Mouse (Mus musculus) hindbrain, embryonic 13.5 days (tissue): ENCODE measurements around the gene Kcnma1. TPM values are rescaled to one million over a fixed set of nuclear protein-coding genes. Genes with fewer than 3 reads are reported as not detected.

Experiments used
- ATAC-seq: fragments of 200-750 bp; cut with Nextera tagmentation; 2 replicates; pipeline ENCODE4 v1.8.0; 2017; ENCODE audit warnings: moderate TSS enrichment; ENCODE audit not compliant: low FRiP score
- H3K27ac ChIP-seq: fragments of 300-500 bp; sonication (generic); 2 replicates; pipeline ENCODE4 v1.5.1; 2015; ENCODE audit warnings: inconsistent platforms, mild to moderate bottlenecking, moderate library complexity
- H3K27me3 ChIP-seq: fragments of 300-500 bp; sonication (generic); 2 replicates; pipeline ENCODE4 v1.6.1; 2015; ENCODE audit warnings: mild to moderate bottlenecking, inconsistent platforms
- H3K36me3 ChIP-seq: fragments of 300-500 bp; sonication (generic); 2 replicates; pipeline ENCODE4 v1.6.1; 2015; ENCODE audit warnings: mild to moderate bottlenecking, inconsistent platforms
- H3K4me1 ChIP-seq: fragments of 300-500 bp; sonication (generic); replicated peaks from 2 replicates; pipeline ENCODE4 v1.6.1; 2015; ENCODE audit warnings: inconsistent platforms
- H3K4me2 ChIP-seq: fragments of 300-500 bp; sonication (generic); 2 replicates; pipeline ENCODE4 v1.6.1; 2015; ENCODE audit warnings: inconsistent platforms, mild to moderate bottlenecking, moderate library complexity
- H3K4me3 ChIP-seq: fragments of 300-500 bp; sonication (generic); 2 replicates; pipeline ENCODE4 v1.5.1; 2015; ENCODE audit warnings: mild to moderate bottlenecking, inconsistent platforms
- H3K9ac ChIP-seq: fragments of 300-500 bp; sonication (generic); 2 replicates; pipeline ENCODE4 v1.6.1; 2015; ENCODE audit warnings: mild to moderate bottlenecking, inconsistent platforms
- H3K9me3 ChIP-seq: fragments of 300-500 bp; sonication (generic); 2 replicates; pipeline ENCODE4 v1.6.1; 2016; ENCODE audit warnings: inconsistent platforms
- WGBS: fragments of 180-500 bp; shearing (Covaris S2); methylation state at CpG from one replicate; pipeline ENCODE4 v1.1.7; 2015; 5-methylcytosine and 5-hydroxymethylcytosine counted together
- polyA plus RNA-seq: library from polyadenylated mRNA; unstranded; fragments of >200 nt; fragmentation: Nextera tagmentation; extraction: Ambion mirVana; gene quantifications from 2 replicates; pipeline ENCODE4 v1.2.1, GENCODE M21; 2015

Kcnma1 gene
- polyA plus RNA-seq, 1 experiment from 2014 or later: 13.8 TPM

DNA sequence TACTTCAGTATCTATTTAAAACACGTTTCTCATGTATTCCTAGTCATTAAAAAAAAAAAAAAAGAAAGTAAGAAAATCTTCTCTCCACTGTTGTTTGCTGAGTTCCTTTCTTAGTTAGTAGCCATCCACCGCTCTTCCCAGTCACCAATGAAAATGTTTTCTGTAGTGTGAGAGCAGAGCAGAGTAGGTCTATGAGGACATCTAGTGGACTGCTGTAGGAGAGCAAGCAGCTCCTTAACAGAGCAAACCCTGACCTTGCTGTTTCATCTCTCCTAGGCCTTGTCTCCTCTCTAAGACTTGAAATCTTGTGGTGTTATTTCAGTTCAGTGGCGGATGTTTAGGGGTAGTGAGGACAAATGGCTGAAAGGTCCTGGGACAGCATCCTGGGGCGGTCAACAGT, 585.2 kb downstream of the Kcnma1 start:
- ATAC-seq: no peak
- WGBS: 30% methylated on average over 4 of the region's 4 CpGs
- H3K9me3 ChIP-seq: no peaks in the 10 kb centered on the region

DNA sequence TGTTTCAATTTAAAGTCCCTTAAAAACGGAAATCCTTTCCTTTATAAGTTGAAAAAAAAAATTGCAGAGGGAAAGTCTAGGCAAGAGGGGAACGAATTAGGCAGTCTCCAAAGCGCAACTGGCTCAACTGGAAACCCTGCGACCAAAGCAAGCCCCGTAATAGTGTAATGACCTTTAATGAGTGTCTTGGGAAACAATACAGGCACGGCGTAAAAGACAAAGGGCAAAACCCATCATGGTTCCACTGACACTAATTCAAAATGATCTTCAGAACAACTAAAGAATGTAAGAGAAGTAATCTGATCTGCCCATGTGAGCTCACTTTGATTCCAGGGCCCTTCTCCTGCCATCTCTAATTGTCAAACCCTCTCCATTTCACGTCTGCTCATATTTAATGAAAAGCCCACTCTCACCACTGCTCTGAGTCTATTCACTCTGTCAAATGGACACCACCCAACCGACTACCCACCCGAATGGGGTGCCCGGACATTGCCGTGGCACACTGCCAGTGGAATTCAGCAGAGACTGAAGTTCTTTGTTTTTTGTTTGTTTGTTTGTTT, 591.7 kb downstream of the Kcnma1 start:
- 55% methylated on average over 12 of the region's 12 CpGs for WGBS
- ATAC-seq: no peak
- Histone ChIP-seq H3K4me1 (0 out of 2 replicates have a peak, but pooled peaks cover 3% of the 10 kb centered on the region), H3K4me3 (no peak overlapping the region), H3K9ac (no peak overlapping the region), H3K27me3 (no peaks in the 10 kb centered on the region), H3K36me3 (no peaks in the 10 kb centered on the region), H3K27ac (no peak overlapping the region), H3K9me3 (no peaks in the 10 kb centered on the region), H3K4me2 (no peak overlapping the region)

More for the DNA sequence above, 585.2 kb downstream of the Kcnma1 start:
- Histone ChIP-seq H3K4me1 (0 out of 2 replicates have a peak, but pooled peaks cover 3% of the 10 kb centered on the region), H3K4me3 (no peak overlapping the region), H3K9ac (no peak overlapping the region), H3K27me3 (no peaks in the 10 kb centered on the region), H3K27ac (no peak overlapping the region), H3K4me2 (no peak overlapping the region), H3K36me3 (no peaks in the 10 kb centered on the region)

DNA sequence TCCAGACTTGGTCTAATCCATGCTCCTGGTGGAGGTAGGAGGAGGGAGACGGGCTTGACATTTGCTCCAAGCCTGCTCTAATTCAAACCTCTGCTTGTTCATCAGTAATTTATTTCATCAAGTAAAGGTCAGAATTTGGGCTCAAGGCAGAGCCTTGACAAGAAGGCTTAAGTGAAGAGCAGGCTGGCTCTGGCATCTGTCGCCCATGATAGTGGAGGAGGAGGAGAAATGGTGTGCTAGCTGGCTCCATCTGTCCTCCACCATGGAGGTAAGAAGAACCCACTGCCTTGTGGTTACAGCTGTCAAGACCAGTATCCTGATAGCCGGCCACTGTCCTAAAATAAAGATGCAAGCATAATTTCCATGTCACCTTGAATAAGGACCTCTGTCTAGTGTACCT, 595.3 kb downstream of the Kcnma1 start:
- Histone ChIP-seq H3K27me3 (no peaks in the 10 kb centered on the region), H3K9me3 (no peaks in the 10 kb centered on the region), H3K9ac (no peak overlapping the region), H3K4me2 (no peak overlapping the region), H3K4me1 (no peaks in the 10 kb centered on the region), H3K4me3 (no peak overlapping the region), H3K36me3 (no peaks in the 10 kb centered on the region), H3K27ac (no peak overlapping the region)
- no peak for ATAC-seq
- 87% methylated on average over 3 of the region's 3 CpGs for WGBS

DNA sequence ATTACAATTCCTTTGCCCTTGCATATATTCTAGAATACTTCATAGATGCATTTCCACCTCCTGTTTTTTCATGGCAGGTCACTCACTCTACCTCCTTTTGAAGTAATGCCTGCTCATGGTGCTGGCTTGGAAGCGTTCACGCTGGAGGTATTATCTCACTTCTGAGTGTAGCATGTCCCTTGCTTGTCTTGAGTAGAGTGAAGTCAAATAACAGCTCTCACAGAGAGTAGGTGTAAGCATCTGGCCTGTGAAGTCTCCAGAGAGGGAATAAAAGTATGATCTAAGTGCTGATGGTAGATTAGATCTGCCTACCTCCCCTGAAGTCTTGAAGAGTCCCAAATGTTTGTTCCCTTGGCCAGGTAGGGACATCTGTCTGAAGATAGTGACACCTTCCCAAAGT, 607.2 kb downstream of the Kcnma1 start:
- no peak overlapping the region for H3K27ac ChIP-seq
- H3K27me3 ChIP-seq: peaks cover 10% of the 10 kb centered on the region; the same call in 1 of the 2 replicates
- no peak overlapping the region for H3K4me3 ChIP-seq
- WGBS: 90% methylated on average over 2 of the region's 2 CpGs
- H3K9ac ChIP-seq: no peak overlapping the region
- no peaks in the 10 kb centered on the region for H3K4me1 ChIP-seq
- no peaks in the 10 kb centered on the region for H3K36me3 ChIP-seq
- ATAC-seq: no peak
- no peaks in the 10 kb centered on the region for H3K9me3 ChIP-seq
- no peak overlapping the region for H3K4me2 ChIP-seq

DNA sequence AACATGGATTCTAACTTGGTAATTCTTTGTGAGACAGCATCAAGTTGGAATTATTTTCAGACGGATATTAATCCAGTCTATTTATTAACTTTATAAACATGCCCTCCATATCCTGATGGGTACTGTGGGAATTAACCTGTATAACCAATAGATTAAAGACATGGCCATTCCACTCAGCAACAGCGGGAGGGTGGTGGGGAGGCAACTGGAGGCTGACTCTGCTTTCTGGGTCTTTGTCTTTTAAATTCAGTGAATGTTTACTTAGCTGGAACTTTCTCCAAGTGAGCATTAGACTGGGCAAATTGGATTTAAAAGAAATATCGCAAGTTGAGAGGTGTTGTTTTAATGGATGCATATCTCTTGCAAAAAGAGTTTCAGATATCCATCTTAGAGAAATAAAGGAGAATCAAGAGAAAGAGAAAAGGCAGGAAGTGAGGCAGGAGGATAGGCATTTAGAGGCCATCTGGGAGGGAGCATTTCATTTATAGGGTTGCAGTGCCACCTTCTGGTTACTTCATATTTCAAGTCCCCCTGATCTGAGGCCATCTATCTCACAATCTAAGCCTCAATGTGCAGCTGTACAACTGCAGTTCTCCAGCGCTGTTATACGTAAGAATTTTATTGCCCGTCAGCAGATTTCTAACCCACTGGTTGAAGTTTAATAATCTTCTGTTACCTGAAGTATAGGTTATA, 613.4 kb downstream of the Kcnma1 start:
- 17% methylated on average over 6 of the region's 6 CpGs for WGBS
- peak; percentile 74; the same call in 1 of the 2 replicates for ATAC-seq
- peaks cover 16% of the 10 kb centered on the region; the same call in 1 of the 2 replicates for H3K27me3 ChIP-seq

DNA sequence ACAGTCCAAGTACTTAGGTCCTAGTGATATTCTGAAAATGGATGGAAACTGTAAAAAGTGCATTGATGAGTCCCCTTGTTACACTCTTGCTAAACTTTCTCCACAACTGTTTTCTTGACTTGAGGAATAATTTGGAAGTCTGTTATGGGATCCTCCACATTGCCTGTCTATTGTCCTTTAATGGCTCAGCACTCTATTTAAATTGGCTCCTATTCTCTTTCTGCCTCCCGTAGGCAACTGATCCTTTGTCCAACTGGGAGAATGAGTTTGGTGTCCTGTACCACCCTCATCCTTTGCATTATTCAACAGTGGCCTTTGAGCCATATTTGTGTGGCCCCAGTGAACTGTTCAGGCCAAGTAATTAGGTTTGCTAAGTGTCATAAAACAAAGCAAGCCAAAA, 616.6 kb downstream of the Kcnma1 start:
- H3K36me3 ChIP-seq: no peaks in the 10 kb centered on the region
- no peak overlapping the region for H3K9ac ChIP-seq
- H3K4me2 ChIP-seq: no peak overlapping the region
- no peak overlapping the region for H3K27ac ChIP-seq
- H3K27me3 ChIP-seq: 0 out of 2 replicates have a peak, but pooled peaks cover 7% of the 10 kb centered on the region
- no peaks in the 10 kb centered on the region for H3K9me3 ChIP-seq
- 13% methylated on average over 1 of the region's 1 CpGs for WGBS
- no peak overlapping the region for H3K4me3 ChIP-seq
- ATAC-seq: no peak
- H3K4me1 ChIP-seq: 0 out of 2 replicates have a peak, but pooled peaks cover 8% of the 10 kb centered on the region

More for the DNA sequence above, 613.4 kb downstream of the Kcnma1 start:
- H3K36me3 ChIP-seq: no peaks in the 10 kb centered on the region
- no peak overlapping the region for H3K4me2 ChIP-seq
- no peak overlapping the region for H3K27ac ChIP-seq
- no peak overlapping the region for H3K4me3 ChIP-seq
- no peaks in the 10 kb centered on the region for H3K9me3 ChIP-seq
- 0 out of 2 replicates have a peak, but pooled peaks cover 3% of the 10 kb centered on the region for H3K4me1 ChIP-seq
- no peak overlapping the region for H3K9ac ChIP-seq

DNA sequence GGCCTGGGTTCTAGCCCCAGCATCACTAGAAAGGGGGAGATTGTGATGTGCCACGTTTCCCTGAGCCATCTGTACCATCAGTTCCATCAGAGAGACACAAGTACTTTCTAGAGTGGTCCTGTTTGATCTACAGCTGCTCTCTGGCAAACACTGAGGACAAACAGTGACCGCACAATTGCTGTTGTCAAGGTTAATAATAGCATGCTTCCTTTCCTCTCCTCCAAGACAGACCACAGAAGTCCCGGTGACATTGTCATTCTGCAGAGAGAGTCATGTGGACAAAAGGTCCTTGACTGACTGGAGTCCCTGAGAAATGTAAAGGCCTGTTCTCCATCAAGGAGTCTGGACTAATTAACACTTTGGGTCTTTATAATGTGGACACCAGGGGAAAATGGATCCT, 622.7 kb downstream of the Kcnma1 start:
- Histone ChIP-seq H3K36me3 (no peaks in the 10 kb centered on the region), H3K9me3 (no peaks in the 10 kb centered on the region), H3K27me3 (peaks cover 3% of the 10 kb centered on the region; the same call in 1 of the 2 replicates), H3K4me2 (no peak overlapping the region), H3K4me3 (no peak overlapping the region), H3K27ac (no peak overlapping the region), H3K4me1 (peaks cover 21% of the 10 kb centered on the region), H3K9ac (no peak overlapping the region)
- no peak for ATAC-seq
- 59% methylated on average over 3 of the region's 3 CpGs for WGBS

DNA sequence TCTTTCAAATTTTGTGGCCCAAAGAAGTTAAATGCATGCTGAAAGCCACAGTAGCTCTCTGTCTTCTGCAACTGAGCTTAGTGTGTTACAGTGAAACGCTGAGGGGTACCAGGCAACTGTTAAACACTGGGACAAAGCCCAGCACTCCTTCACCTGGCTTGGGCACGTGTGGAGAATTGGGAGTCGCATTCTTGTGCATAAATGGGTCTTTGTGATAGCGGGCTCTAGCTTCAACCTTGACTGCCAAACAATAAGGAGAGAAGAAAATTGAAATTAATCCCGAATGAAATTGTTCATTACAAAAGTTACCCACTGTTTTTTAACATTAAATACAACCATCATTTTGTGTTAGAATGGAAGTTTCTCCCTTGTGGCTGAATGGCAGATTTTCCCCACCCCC, 623.5 kb downstream of the Kcnma1 start:
- no peak overlapping the region for H3K4me3 ChIP-seq
- H3K4me2 ChIP-seq: no peak overlapping the region
- ATAC-seq: no peak
- no peak overlapping the region for H3K9ac ChIP-seq
- H3K9me3 ChIP-seq: no peaks in the 10 kb centered on the region
- H3K4me1 ChIP-seq: peaks cover 28% of the 10 kb centered on the region
- H3K36me3 ChIP-seq: no peaks in the 10 kb centered on the region
- no peaks in the 10 kb centered on the region; the same call in 1 of the 2 replicates for H3K27me3 ChIP-seq
- no peak overlapping the region for H3K27ac ChIP-seq
- WGBS: 70% methylated on average over 5 of the region's 5 CpGs

DNA sequence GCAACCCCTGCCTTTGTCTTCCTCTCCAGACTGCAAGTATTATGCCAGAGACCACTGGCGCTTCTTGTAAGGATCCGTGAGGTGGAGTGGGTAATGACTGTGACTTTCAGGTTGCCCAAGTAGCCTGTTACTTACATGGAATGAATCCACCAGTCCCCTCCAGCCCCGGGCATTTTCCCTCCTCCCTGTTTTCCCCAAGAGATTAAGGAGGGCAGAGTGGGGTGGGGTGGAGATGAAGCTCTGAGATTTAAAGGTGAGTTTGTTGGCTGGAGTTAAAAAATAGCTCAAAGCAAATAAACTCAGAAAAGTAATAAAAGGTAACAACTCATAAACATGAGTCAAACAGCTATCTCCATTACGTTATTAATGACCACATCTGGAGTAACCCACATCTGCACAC, 624.1 kb downstream of the Kcnma1 start:
- Histone ChIP-seq H3K36me3 (no peaks in the 10 kb centered on the region), H3K4me3 (no peak overlapping the region), H3K27ac (no peak overlapping the region), H3K9me3 (no peaks in the 10 kb centered on the region), H3K27me3 (no peaks in the 10 kb centered on the region; the same call in 1 of the 2 replicates), H3K4me1 (peaks cover 29% of the 10 kb centered on the region), H3K4me2 (no peak overlapping the region), H3K9ac (no peak overlapping the region)
- WGBS: 64% methylated on average over 4 of the region's 4 CpGs
- no peak for ATAC-seq

DNA sequence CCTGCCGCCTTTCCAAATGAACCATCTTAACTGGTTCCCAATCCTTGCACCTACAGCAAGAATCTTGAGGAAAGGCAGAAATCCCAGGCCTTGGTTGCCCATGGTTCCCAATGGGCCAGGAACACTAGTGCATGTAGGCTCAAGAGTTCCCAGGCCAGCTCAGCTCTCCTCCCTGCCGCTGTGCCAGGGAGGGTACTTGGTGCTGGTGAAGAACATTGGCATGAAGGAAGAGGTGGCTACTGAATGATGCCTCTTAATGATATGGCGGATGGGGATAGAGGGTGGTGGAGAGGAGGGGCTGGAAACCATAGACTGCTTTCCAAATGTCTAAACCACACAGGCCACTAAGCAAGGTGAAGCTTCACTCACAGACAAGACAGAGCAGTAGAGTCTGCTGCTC, 627.5 kb downstream of the Kcnma1 start:
- no peaks in the 10 kb centered on the region for H3K9me3 ChIP-seq
- no peak overlapping the region for H3K4me2 ChIP-seq
- no peak overlapping the region for H3K9ac ChIP-seq
- no peaks in the 10 kb centered on the region for H3K36me3 ChIP-seq
- WGBS: 91% methylated on average over 3 of the region's 3 CpGs
- H3K4me1 ChIP-seq: peaks cover 24% of the 10 kb centered on the region
- ATAC-seq: no peak
- peaks cover 3% of the 10 kb centered on the region; the same call in 1 of the 2 replicates for H3K27me3 ChIP-seq
- H3K27ac ChIP-seq: no peak overlapping the region
- H3K4me3 ChIP-seq: no peak overlapping the region

DNA sequence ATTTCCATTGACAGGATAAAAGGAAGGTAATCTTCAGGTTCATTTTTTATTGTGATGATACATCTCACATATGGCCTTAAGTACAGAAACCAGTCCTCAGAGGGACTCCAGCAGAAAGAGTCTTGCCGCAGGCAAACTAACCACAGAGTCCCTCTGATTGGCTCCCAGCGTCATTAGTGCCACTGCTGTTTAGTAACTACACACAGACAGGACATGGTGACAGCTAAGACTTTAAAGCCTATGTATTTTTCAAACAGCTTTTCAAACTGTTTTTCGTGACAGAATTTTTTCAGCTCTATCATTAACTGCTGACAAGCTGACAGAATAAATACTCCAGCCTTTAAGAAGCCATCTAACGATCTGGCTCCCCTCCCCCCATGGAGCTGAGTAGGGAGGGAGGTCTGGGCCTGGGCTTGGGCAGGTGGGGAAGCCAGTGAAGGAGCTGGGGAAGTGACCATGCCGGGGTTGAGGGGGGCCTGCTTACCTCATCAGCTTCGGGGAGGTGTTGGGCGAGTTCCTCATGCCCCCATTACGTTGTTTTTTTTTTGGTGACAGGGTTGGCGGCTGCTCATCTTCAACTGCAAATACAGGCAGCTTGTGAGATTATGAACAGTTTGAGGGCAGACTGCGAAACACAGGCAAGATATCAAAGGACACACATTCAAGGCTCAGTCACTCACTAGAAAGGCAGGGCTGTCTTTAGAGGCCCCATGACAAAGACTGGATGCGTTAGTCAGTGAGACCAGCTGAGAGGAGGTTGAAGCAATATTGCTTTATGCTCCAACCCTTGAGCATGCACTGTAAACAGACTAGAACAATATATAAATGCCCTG, 628.3 kb downstream of the Kcnma1 start:
- no peaks in the 10 kb centered on the region for H3K36me3 ChIP-seq
- no peak overlapping the region for H3K9ac ChIP-seq
- H3K4me3 ChIP-seq: no peak overlapping the region
- peaks cover 24% of the 10 kb centered on the region for H3K4me1 ChIP-seq
- H3K27me3 ChIP-seq: peaks cover 3% of the 10 kb centered on the region; the same call in 1 of the 2 replicates
- H3K27ac ChIP-seq: 0 out of 2 replicates have a peak overlapping the region, but pooled peaks have one; percentile 20
- H3K4me2 ChIP-seq: no peak overlapping the region
- 51% methylated on average over 11 of the region's 11 CpGs for WGBS
- ATAC-seq: no peak
- H3K9me3 ChIP-seq: no peaks in the 10 kb centered on the region
